Mouse (Mus musculus) frontal cortex, adult 2 months (tissue): ENCODE measurements around the gene Atf1. TPM values are rescaled to one million over a fixed set of nuclear protein-coding genes. Genes with fewer than 3 reads are reported as not detected.
A peak's percentile ranks its signal among the peaks of the same experiment; 100 is the strongest.

Experiments used
- DNase-seq, 2 experiments: peaks; one replicate each; pipeline ENCODE4 v3.0.0; 2022; ENCODE audit warnings: low spot score in 1 of 2; ENCODE audit errors: extremely low spot score in 1 of 2
- polyA plus RNA-seq: library from polyadenylated mRNA; depleted of rRNA; stranded (reverse); fragments of >200 nt; gene quantifications from 2 replicates; pipeline ENCODE4 v1.2.3, GENCODE M21; 2012

Gene Atf1
- polyA plus RNA-seq, 1 experiment = 16.2 TPM

GRCm38 (mm10) chr15:100213339-100213738 is 14.3 kb upstream of the Atf1 start:
- DNase-seq = peak in 1 of 2 experiments; percentile 38

DNA sequence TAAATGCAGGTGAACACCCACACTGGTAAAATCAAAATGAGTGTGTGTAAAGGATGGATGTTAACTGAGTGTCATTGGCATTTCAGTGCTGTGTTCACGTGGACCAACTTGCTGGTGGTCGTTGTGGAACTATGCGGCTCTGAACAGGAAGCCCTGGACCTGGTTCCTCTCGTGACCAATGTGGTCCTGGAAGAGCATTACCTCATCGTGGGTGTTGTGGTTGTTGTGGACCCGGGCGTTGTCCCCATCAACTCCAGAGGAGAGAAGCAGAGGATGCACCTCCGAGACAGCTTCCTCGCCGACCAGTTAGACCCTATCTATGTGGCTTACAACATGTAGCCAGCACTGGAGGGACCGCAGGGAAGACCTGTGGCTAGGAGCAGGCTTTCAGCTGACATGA is 12.5 kb upstream of the Atf1 start:
- DNase-seq = no peak

DNA sequence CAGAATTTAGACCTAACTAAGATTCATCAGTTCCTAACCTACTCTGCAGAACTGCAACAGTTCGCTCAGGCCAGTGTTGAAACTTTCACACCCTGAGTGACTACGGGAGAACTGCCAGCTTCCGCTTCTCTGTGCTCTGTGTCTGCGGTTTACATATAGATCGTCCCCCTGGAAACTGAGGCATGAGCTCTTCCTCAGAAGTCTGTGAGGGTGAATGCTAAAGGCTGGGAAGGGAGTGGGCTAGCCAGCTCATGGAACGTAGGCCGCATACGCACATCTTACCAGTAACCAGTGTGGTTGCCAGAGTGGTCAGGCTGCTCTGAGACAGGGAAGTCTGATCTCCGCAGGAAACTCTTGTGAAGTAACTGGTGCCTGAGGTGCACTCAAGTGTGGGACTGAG is 11.4 kb upstream of the Atf1 start:
- DNase-seq = peak in 1 of 2 experiments; percentile 43

GRCm38 (mm10) chr15:100218018-100218417 is 9.6 kb upstream of the Atf1 start:
- no peak for DNase-seq

- DNase-seq = no peak
Measured at GRCm38 (mm10) chr15:100219396-100219795, 8.2 kb upstream of the Atf1 start.

DNA sequence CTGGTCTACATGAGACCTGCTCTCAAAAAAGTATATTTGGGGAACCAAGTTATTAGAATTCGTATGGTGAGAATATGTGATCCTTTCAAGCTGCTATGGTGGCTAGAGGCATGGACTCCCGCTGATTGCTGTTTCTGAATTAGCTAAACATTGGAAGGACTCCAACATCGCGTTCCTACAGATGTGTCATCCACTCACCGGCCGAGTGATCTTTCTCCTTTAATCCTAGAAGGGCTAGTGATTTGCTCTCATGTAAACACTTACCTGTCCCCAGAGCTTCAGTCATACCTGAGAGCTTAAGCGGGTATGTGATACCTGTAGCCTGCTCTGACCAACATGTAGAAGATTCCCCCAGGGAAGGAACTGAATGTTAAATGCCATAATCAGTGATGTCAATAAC is 6.7 kb upstream of the Atf1 start:
- DNase-seq = no peak

DNA sequence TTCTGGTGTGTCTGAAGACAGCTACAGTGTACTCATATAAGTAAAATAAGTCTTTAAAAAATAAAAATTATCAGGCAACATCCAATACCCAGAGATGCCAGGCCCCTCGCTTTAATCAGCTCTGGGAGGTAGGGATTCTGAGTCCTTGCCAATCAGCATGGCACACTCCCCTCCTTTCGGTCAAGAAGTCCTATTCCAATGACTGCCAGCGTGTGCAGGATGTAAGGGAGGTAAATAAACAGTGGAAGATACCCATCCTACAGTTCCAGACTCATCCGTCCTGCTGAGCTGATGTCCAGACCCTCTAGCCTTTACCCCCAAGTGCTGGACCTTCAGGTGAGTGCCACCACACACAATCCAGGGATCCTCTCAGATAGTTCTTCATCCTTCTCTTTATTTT is 2.2 kb upstream of the Atf1 start:
- no peak for DNase-seq

DNA sequence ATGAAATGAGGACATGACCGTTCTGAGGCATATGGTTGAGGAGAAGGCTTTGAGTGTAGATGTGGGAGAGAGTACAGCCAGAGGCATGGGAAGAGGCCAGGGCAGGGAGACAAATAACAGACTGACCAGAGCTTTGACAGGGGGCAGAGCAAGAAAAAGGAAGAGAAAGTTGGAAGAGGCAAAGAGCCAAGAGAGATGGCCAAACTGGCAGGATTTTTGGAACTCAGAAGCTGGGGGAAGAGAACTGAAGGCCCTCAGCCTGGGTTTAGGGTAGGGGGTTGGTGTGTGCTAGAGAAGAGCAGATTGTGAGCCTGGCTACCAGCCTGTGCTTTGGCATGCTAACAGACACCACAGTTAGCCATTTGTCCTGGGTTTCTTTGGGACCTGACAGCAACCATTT is 1.7 kb upstream of the Atf1 start:
- DNase-seq = no peak

DNA sequence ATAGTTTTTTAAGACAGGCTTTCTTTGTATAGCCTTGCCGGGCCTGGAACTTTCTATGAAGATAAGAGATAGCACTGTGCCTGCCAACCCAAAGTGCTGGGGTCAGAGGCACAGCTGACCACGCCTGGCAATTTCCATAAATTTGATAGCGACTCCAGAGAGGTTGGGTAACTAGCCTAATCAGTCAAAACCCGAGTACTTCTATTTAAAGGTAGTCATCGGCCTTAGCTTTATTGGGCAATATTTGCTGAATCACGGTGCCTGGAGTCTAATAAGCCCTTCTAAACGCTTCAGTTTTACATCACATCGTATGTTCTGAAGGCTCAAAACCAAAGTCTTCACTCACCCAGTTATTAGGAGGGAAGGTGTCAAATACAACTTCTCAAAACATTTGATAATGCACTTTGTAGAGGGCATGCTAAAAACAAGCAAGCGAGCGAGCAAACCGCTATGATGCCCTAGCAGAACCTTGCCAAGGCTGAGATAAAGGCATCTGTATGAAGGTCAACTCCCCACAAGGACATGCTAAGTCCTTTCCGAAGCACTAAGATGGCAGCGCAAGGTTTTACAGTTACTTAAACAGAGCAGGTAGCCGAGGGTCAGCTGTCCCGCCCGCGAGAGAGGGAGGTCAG is 472 bp upstream of the Atf1 start:
- no peak for DNase-seq

DNA sequence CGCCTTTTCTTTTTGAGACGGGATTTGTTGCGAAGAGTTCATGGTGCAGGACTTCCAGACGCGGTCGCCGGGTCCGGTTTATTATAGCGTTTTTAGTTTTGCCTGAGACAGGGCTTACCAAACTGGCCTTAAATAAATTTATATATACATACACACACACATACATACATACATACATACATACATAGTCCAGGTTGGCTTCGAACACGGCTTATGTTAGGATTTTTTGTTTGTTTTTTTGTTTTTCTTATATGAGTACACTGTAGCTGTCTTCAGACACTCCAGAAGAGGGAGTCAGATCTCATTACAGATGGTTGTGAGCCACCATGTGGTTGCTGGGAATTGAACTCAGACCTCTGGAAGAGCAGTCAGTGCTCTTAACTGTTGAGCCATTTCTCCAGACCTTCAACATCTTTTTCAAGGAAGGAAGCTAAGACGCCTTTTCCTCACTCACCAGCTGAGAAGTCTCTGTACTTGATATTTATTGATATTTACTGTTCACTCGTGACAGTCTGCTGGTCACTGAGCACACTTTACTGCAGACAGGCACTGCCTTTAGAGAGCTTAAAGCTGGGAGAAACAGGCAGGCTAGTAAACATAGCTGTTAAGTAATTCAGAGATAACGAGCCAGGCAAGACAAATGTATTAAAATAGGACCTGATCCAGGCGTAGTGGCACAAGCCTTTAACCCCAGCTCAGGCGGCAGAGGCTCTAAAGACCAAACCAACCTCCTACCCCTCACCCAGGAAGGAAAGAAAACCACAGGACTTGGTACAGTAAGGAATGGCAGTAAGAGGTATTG is 1.1 kb downstream of the Atf1 start:
- DNase-seq = no peak

- DNase-seq = no peak
Measured at GRCm38 (mm10) chr15:100230655-100231054, 3.0 kb downstream of the Atf1 start.

GRCm38 (mm10) chr15:100231616-100232525 is 4.3 kb downstream of the Atf1 start:
- no peak for DNase-seq

DNA sequence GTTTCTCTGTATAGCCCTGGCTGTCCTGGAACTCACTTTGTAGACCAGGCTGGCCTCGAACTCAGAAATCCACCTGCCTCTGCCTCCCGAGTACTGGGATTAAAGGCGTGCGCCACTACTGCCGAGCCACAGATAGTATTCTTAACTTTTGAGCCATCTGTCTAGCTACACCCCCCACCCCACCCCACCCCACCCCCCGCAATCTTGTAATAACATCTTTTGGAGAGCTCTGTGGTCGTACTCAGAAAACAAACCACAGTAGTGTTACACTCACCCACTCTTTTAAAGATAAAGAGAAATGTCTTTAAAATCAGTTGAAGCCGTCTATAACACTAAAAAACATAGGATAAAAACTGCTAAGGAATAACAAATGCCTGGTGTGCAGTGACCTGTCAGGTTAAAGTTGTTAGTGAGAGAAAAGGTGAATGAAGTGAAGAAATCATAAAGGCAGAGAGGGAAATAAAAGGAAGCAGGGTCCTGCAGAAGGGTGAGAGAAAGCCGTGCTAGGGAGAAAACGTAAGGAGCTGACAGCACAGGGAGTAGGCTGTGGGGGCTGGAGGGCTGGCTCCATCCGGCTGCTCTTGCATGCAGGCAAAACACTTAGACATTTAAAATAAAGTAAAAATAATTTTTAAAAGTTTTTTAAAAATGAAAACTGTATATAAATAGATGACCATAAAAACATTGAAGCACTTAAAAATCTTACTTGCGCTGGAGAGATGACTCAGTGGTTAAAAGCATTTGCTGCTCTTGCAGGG is 7.8 kb downstream of the Atf1 start:
- DNase-seq = peak in 1 of 2 experiments; percentile 62

DNA sequence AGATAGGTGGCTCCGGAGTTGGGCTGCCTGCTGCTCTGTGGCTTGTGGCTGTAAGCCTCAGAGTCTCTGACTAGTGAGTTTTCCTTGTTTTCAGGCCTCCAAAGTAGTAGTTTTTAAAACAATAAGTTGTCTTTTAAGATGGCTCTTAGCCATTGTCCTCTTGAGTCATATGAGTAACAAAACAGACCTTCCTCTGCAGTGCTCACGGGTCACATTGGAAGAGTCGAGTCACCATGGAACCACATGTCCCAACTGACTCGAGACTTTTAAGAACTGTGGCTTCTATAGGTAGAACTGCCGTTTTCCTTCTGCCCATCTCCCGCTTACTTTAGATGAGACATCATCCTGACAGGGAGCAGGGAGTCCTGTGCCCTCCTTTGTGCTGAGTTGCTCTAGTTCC is 9.3 kb downstream of the Atf1 start:
- DNase-seq = no peak

DNA sequence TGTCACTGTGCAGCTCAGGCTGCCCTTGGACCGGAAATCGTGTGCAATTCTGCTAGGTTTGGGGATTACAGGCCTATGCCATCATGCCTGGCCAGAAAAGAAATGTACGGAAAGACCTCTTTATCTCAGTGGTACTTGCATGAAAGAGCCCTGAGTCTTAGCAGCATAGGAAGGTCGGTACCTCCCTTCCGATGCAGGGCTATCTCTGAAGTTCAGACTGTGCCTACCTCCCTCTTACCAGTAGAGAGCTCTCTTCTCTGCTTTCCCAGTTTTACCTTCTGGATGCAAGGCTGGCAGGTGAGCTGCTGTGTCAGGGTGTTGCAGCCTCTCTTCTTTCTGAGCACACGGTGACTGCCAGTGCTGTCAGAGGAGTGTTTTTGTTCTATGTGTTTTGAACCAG is 14.2 kb downstream of the Atf1 start:
- no peak for DNase-seq

GRCm38 (mm10) chr15:100245951-100246350 is 18.3 kb downstream of the Atf1 start:
- DNase-seq = no peak

DNA sequence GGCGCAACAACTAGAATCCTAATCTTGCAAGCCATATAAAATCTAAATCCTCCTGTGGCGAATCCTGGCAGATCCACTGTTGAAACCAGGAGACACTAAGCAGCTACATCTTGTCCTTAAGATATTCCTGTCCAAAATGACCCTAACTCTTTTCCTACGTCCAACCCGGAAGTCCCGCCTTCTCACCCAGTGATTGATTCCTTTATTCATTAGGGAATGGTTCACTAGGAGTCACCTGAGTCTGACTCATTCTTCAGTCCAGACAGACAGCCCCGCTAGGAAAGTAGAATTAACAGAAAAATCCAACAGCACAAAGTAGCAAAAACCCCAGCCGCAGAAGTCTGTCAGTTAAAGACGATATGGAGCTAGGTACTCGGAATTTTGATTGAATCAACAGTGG is 19.7 kb downstream of the Atf1 start:
- DNase-seq = no peak

DNA sequence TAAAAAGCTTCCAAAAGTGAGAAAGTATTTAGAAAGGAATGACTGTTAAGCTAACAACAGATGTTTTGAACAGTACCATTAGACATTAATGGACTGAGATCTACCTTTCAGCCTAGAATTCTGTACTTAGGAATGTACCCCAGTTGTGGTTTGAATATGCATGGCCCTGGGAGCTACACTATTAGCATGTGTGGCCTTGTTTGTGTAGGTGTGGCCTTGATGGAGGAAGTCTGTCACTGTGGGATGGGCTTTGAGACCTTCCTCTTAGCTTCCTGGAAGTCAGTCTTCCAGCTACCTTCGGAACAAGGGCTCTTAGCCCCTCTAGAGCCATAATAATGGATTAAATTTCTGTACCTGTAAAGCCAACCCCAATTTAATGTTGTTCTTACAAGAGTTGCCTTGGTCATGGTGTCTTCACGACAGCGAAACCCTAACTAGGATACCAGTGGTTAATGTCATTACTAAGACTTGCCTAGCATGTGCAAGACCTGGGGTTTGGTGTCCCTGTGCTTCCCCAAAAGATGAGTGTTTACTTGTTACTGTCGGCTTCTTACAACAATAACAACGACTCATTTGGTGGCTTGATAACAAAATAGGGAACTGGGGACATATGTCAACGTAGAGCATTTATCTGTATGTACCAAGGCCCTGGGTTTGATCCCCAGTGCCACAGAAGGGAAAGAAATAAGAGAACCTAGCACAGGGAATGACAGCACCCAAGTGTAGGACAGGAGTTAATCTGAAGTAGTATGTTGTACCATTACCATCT is 21.2 kb downstream of the Atf1 start:
- no peak for DNase-seq

- peak; percentile 22 to 70 for DNase-seq
Measured at GRCm38 (mm10) chr15:100251153-100251780, 23.6 kb downstream of the Atf1 start.
